Mouse (Mus musculus) right cerebral cortex, postnatal 4 days (tissue): ENCODE results near the gene Kdm5a.

Experiments used
- DNase-seq: peaks from one replicate; pipeline ENCODE4 v3.0.0-alpha.2; 2022

The Kdm5a gene

GRCm38 (mm10) chr6:120472455-120473140 is 108.7 kb downstream of the Kdm5a start:
- DNase-seq, result no peak

GRCm38 (mm10) chr6:120473427-120473826 is 109.5 kb downstream of the Kdm5a start:
- no peak for DNase-seq

GRCm38 (mm10) chr6:120475288-120475687 is 111.4 kb downstream of the Kdm5a start:
- DNase-seq, result no peak

GRCm38 (mm10) chr6:120479302-120479701 is 115.4 kb downstream of the Kdm5a start:
- no peak for DNase-seq

GRCm38 (mm10) chr6:120480361-120480760 is 116.4 kb downstream of the Kdm5a start:
- no peak for DNase-seq

- no peak for DNase-seq
Observed at GRCm38 (mm10) chr6:120481538-120481937, 117.6 kb downstream of the Kdm5a start.

- no peak for DNase-seq
Observed at GRCm38 (mm10) chr6:120482021-120482420, 118.1 kb downstream of the Kdm5a start.

- no peak for DNase-seq
Observed at GRCm38 (mm10) chr6:120482756-120483155, 118.8 kb downstream of the Kdm5a start.

- peak; percentile 49 for DNase-seq
Observed at GRCm38 (mm10) chr6:120483211-120483626, 119.3 kb downstream of the Kdm5a start.

GRCm38 (mm10) chr6:120485038-120485437 is 121.1 kb downstream of the Kdm5a start:
- no peak for DNase-seq

- DNase-seq, result no peak
Observed at GRCm38 (mm10) chr6:120486051-120486510, 122.2 kb downstream of the Kdm5a start.

GRCm38 (mm10) chr6:120488647-120489046 is 124.7 kb downstream of the Kdm5a start:
- DNase-seq, result no peak

- no peak for DNase-seq
Observed at GRCm38 (mm10) chr6:120489461-120489860, 125.5 kb downstream of the Kdm5a start.

- DNase-seq, result no peak
Observed at GRCm38 (mm10) chr6:120491064-120491463, 127.1 kb downstream of the Kdm5a start.

- peak; percentile 27 for DNase-seq
Observed at GRCm38 (mm10) chr6:120491862-120492498, 128.1 kb downstream of the Kdm5a start.

GRCm38 (mm10) chr6:120492499-120493373 is 128.8 kb downstream of the Kdm5a start:
- peak; percentile 49 for DNase-seq

- DNase-seq, result peak; percentile 86
Observed at GRCm38 (mm10) chr6:120493374-120494181, 129.7 kb downstream of the Kdm5a start, which contains the start of gene Tmem121b. Gene Tmem121b, minus strand, starts transcription at chr6:120493807.
